Mouse (Mus musculus) megakaryocyte, embryonic 14.5 days (primary cell): ENCODE data around the gene Gpatch1.

ENCODE experiments used
- FLI1 ChIP-seq: IDR thresholded peaks from 2 replicates; pipeline ENCODE4 v1.6.1; 2012; ENCODE audit warnings: low read length, inconsistent platforms, mixed read lengths
- GATA1 ChIP-seq: IDR thresholded peaks from 3 replicates; pipeline ENCODE4 v1.6.1; 2012; ENCODE audit warnings: mixed read lengths, low read length, inconsistent platforms, borderline replicate concordance

DNA sequence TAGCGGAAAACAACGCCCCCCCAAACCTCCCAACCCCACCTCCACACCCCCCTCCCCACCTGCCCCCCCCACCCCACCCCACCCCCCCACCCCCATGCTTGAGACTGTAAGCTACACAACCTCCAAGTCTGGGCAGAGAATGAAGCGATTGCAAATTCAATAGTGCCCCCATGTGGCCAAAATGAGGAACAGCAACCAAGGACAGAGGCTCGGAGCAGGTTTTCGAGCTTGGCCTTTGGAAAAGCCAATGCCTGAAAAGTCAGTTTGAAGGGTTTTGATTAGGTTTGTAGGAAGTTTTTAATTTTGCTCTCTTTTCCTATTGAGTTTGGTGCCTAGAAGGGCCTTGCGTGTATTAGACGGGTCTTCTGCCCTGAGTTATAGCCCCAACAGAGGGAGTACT, 53.5 kb downstream of the Gpatch1 start:
- no peak for TF ChIP-seq GATA1
- no peak for TF ChIP-seq FLI1
